Mouse (Mus musculus) heart, postnatal 25 days (tissue): ENCODE measurements around the gene Magel2. TPM values are rescaled to one million over a fixed set of nuclear protein-coding genes. Genes with fewer than 3 reads are reported as not detected.

Experiments used
- DNase-seq: peaks from one replicate; pipeline ENCODE4 v3.0.0; 2022; ENCODE audit warnings: low spot score
- intact Hi-C: fragments of 180-260 bp; cut with DNase I; formaldehyde crosslinking; loops from one replicate; pipeline ENCODE4 v1.15.1; 2025
- total RNA-seq, 2 experiments: library from RNA; stranded (reverse); gene quantifications; 2 replicates each; pipeline ENCODE4 v1.2.3; 2021

The Magel2 gene
- total RNA-seq, 2 experiments from 2014 or later: not detected

GRCm38 (mm10) chr7:62419493-62420360 is 42.9 kb downstream of the Magel2 start, which contains the start of gene Mkrn3:
TSS of gene Mkrn3 (minus strand) at chr7:62420139.
- DNase-seq: peak; percentile 35
- intact Hi-C loops: loop anchor here (5.0 kb wide), 1 partner anchor 43 kb away; the partner anchor contains the start of gene Peg12

- intact Hi-C loops: loop anchor here (5.0 kb wide), 1 partner anchor 42 kb away; the partner anchor contains the start of gene Peg12
- no peak for DNase-seq
Observed at GRCm38 (mm10) chr7:62420566-62420965, 43.8 kb downstream of the Magel2 start.

GRCm38 (mm10) chr7:62423210-62423609 is 46.4 kb downstream of the Magel2 start:
- DNase-seq: no peak
- intact Hi-C loops: loop anchor here (5.0 kb wide), 1 partner anchor 39 kb away; the partner anchor contains the start of gene Peg12

GRCm38 (mm10) chr7:62428337-62428736 is 51.5 kb downstream of the Magel2 start:
- DNase-seq: no peak
- intact Hi-C loops: no loop called here

Other genes starting within 250 kb of the Magel2 start
- gene Ndn, start 30.4 kb upstream of the Magel2 start, total RNA-seq: 1 to 10 TPM; 5.6 to 5.7 TPM
- gene Mkrn3, start 43.1 kb downstream of the Magel2 start, total RNA-seq: under 1 TPM; 0.29 to 0.48 TPM
- 1 to 10 TPM; 1.3 to 1.8 TPM for gene Peg12, start 87.5 kb downstream of the Magel2 start, total RNA-seq